Comparison of ENCODE assay signal across 8 mouse cellular contexts in genomic region chr2:144331401-144332302, GRCm38 (mm10). TPM values are rescaled to one million over a fixed set of nuclear protein-coding genes. Genes with fewer than 3 reads are reported as not detected.
DNase-seq lines count a peak whose midpoint lies in the region; ATAC-seq and TF ChIP-seq lines count a peak whose summit lies in the region.

Gene Ovol2, minus strand, starts transcription at chr2:144332146.

- DNase-seq in liver, adult 2 months (ENCODE audit: extremely low read depth, low read depth, low spot score): no peak
- no peak for DNase-seq in liver
- peak; percentile 40 for DNase-seq in embryo, embryonic 11 days
- DNase-seq in midbrain, embryonic 14.5 days: peak; percentile 34
- peak; percentile 75 to 77 for DNase-seq in urinary bladder, postnatal 36 days (ENCODE audit: low spot score in 2 of 2)
- no peak for DNase-seq in frontal cortex, postnatal 25 days (ENCODE audit: low spot score in 2 of 2)

- 2% methylated on average over 61 of the region's 62 CpGs for WGBS in liver, adult 2 months
- 1% methylated on average over 61 of the region's 62 CpGs for WGBS in hindbrain, embryonic 12.5 days
- under 1% methylated on average over 61 of the region's 62 CpGs for WGBS in limb, embryonic 12.5 days
- WGBS in midbrain, embryonic 14.5 days: under 1% methylated on average over 61 of the region's 62 CpGs

- no peak within 1 kb of the TSS for H3K27ac ChIP-seq in liver, adult 2 months (replicated peaks; ENCODE audit: insufficient read depth, low read depth, low read length)
- H3K27ac ChIP-seq in hindbrain, embryonic 12.5 days: no peak within 1 kb of the TSS
- no peak within 1 kb of the TSS for H3K27ac ChIP-seq in limb, embryonic 12.5 days
- no peak within 1 kb of the TSS for H3K27ac ChIP-seq in midbrain, embryonic 14.5 days (replicated peaks; ENCODE audit: low read depth, low read length)

- H3K79me2 ChIP-seq in liver, adult 2 months (ENCODE audit: control insufficient read depth, insufficient read depth, low read length): no peaks in the 10 kb centered on the region

- peak within 1 kb of the TSS; percentile 53 for H3K4me3 ChIP-seq in liver, adult 2 months (ENCODE audit: insufficient read depth, low read depth, low read length)
- H3K4me3 ChIP-seq in hindbrain, embryonic 12.5 days: peak within 1 kb of the TSS; percentile 49
- H3K4me3 ChIP-seq in limb, embryonic 12.5 days (replicated peaks): peak within 1 kb of the TSS; percentile 51
- peak within 1 kb of the TSS; percentile 44 for H3K4me3 ChIP-seq in midbrain, embryonic 14.5 days (replicated peaks; ENCODE audit: low read depth, low read length)

- H3K27me3 ChIP-seq in liver, adult 2 months (ENCODE audit: control insufficient read depth, insufficient read depth, low read length): peaks cover 28% of the 10 kb centered on the region
- H3K27me3 ChIP-seq in hindbrain, embryonic 12.5 days: peaks cover 89% of the 10 kb centered on the region
- H3K27me3 ChIP-seq in limb, embryonic 12.5 days: peaks cover 89% of the 10 kb centered on the region
- H3K27me3 ChIP-seq in midbrain, embryonic 14.5 days (ENCODE audit: control insufficient read depth, insufficient read depth, low read length): peaks cover 53% of the 10 kb centered on the region

- ATAC-seq in hindbrain, embryonic 12.5 days (ENCODE audit: low FRiP score): peak; percentile 63; the same call in 1 of the 2 replicates
- no peak; the same call in 1 of the 2 replicates for ATAC-seq in limb, embryonic 12.5 days (ENCODE audit: insufficient number of reproducible peaks, insufficient read depth, low FRiP score, low TSS enrichment, low read depth)
- peak; percentile 41 for ATAC-seq in midbrain, embryonic 14.5 days (ENCODE audit: low FRiP score, low TSS enrichment)

- no peaks in the 10 kb centered on the region for H3K36me3 ChIP-seq in liver, adult 2 months (ENCODE audit: control insufficient read depth, insufficient read depth, low read length)
- no peaks in the 10 kb centered on the region for H3K36me3 ChIP-seq in hindbrain, embryonic 12.5 days
- no peaks in the 10 kb centered on the region for H3K36me3 ChIP-seq in limb, embryonic 12.5 days
- H3K36me3 ChIP-seq in midbrain, embryonic 14.5 days (ENCODE audit: control insufficient read depth, insufficient read depth, low read length): no peaks in the 10 kb centered on the region

- peak within 1 kb of the TSS; percentile 91 for H3K4me2 ChIP-seq in hindbrain, embryonic 12.5 days (replicated peaks)
- H3K4me2 ChIP-seq in limb, embryonic 12.5 days: peak within 1 kb of the TSS; percentile 92
- peak within 1 kb of the TSS; percentile 86 for H3K4me2 ChIP-seq in midbrain, embryonic 14.5 days (ENCODE audit: low read length)

- no peaks in the 10 kb centered on the region for H3K9me3 ChIP-seq in hindbrain, embryonic 12.5 days (replicated peaks)
- H3K9me3 ChIP-seq in limb, embryonic 12.5 days: no peaks in the 10 kb centered on the region
- H3K9me3 ChIP-seq in midbrain, embryonic 14.5 days (ENCODE audit: control insufficient read depth, low read length): no peaks in the 10 kb centered on the region

- 0 out of 2 replicates have a peak within 1 kb of the TSS, but pooled peaks have one; percentile 44 for H3K9ac ChIP-seq in liver, adult 2 months (ENCODE audit: low read depth, low read length)
- H3K9ac ChIP-seq in hindbrain, embryonic 12.5 days: peak within 1 kb of the TSS; percentile 61
- H3K9ac ChIP-seq in limb, embryonic 12.5 days (replicated peaks): peak within 1 kb of the TSS; percentile 37
- H3K9ac ChIP-seq in midbrain, embryonic 14.5 days (replicated peaks; ENCODE audit: low read length): peak within 1 kb of the TSS; percentile 49; the same call in 1 of the 2 replicates

- TF ChIP-seq POLR2A in liver, adult 2 months (IDR thresholded peaks at IDR 0.05; ENCODE audit: extremely low read depth, insufficient read depth, low read length): no peak

- H3K4me1 ChIP-seq in liver, adult 2 months (ENCODE audit: control insufficient read depth, insufficient read depth, low read length): peaks cover 4% of the 10 kb centered on the region; the same call in 1 of the 2 replicates
- H3K4me1 ChIP-seq in hindbrain, embryonic 12.5 days: peaks cover 36% of the 10 kb centered on the region
- peaks cover 37% of the 10 kb centered on the region for H3K4me1 ChIP-seq in limb, embryonic 12.5 days (replicated peaks)
- peaks cover 22% of the 10 kb centered on the region for H3K4me1 ChIP-seq in midbrain, embryonic 14.5 days (ENCODE audit: control insufficient read depth, insufficient read depth, low read length)

- TF ChIP-seq CTCF in liver, adult 2 months (IDR thresholded peaks at IDR 0.05; ENCODE audit: low read depth, low read length): no peak

RNA-seq across cellular contexts. Expression of gene Ovol2, which starts in this region (rescaled TPM):
- 0.18 TPM in 1 of 2 replicates, not detected in the other for total RNA-seq in liver, adult 2 months (2014; rRNA removed)
- polyA plus RNA-seq in liver, adult 2 months (2012; rRNA removed): not detected in 2 replicates
- polyA plus RNA-seq in hindbrain, embryonic 12.5 days (2016; fragmentation: Nextera tagmentation; extraction: Ambion mirVana): 0.44 and 1.3 TPM in 2 replicates
- polyA plus RNA-seq in limb, embryonic 12.5 days (2016; fragmentation: Nextera tagmentation; extraction: Ambion mirVana): 1.4 and 1.8 TPM in 2 replicates
- polyA plus RNA-seq in midbrain, embryonic 14.5 days (2014; fragmentation: Nextera tagmentation; extraction: Ambion mirVana): not detected in 2 replicates

Comparison
In these comparisons a context has a peak if more than half of its experiments do, and no peak if none do; other contexts are left out.
1. Peak in DNase-seq, ATAC-seq, H3K4me3 ChIP-seq, H3K9ac ChIP-seq and H3K4me2 ChIP-seq in midbrain, embryonic 14.5 days; RNA of the gene not detected or under 1 TPM.
2. DNase-seq: peak in embryo, embryonic 11 days (single experiment) and urinary bladder, postnatal 36 days (2 of 2); none in liver, adult 2 months (single experiment), liver (single experiment) and frontal cortex, postnatal 25 days (0 of 2).
3. Peak in every context shown above with its lines, with median percentiles within 50 percentile points of each other: H3K4me3 ChIP-seq, H3K9ac ChIP-seq and H3K4me2 ChIP-seq.